ENCODE assay signal across 9 mouse cellular contexts in genomic region chr8:111875758-111876157, GRCm38 (mm10). TPM values are rescaled to one million over a fixed set of nuclear protein-coding genes. Genes with fewer than 3 reads are reported as not detected.
DNase-seq lines count a peak whose midpoint lies in the region; ATAC-seq and TF ChIP-seq lines count a peak whose summit lies in the region.
"Had no signal": no experiment of that assay in that cellular context is flagged by ENCODE, and none has a peak within 500 bp of the region (broad histone marks: within the 10 kb centered on the region; RNA-seq: fewer than 3 reads in every experiment).

No protein-coding gene starts in this region.

- peak; percentile 93 for DNase-seq in heart, adult 11 months
- DNase-seq in heart, postnatal 25 days (ENCODE audit: low spot score): no peak
- DNase-seq in heart, postnatal 0 days (ENCODE audit: low spot score): no peak
- peak; percentile 22 for DNase-seq in retina, adult 2 months (ENCODE audit: low read depth, low spot score)
- no peak for DNase-seq in left cerebral cortex, adult 18-20 months (ENCODE audit: low spot score in 2 of 2)
- DNase-seq in left cerebral cortex, postnatal 10 days (ENCODE audit: extremely low spot score in 1 of 2, low spot score in 2 of 2): no peak

- no peaks in the 10 kb centered on the region for H3K4me1 ChIP-seq in brown adipose tissue, adult 24 weeks (ENCODE audit: control insufficient read depth, insufficient read depth, insufficient read length, low read length)
- no peaks in the 10 kb centered on the region for H3K4me1 ChIP-seq in heart, postnatal 0 days (ENCODE audit: control insufficient read depth, insufficient read depth)
- peaks cover 2% of the 10 kb centered on the region; the same call in 1 of the 2 replicates for H3K4me1 ChIP-seq in limb, embryonic 15.5 days

- H3K27ac ChIP-seq in brown adipose tissue, adult 24 weeks (replicated peaks; ENCODE audit: low read depth, low read length): peak overlapping the region; percentile 76
- peak overlapping the region; percentile 81 for H3K27ac ChIP-seq in heart, postnatal 0 days (ENCODE audit: low read depth)
- H3K27ac ChIP-seq in limb, embryonic 15.5 days: peak overlapping the region; percentile 92

- no peaks in the 10 kb centered on the region for H3K36me3 ChIP-seq in heart, postnatal 0 days (replicated peaks; ENCODE audit: control insufficient read depth, insufficient read depth, low read length)
- peaks cover 4% of the 10 kb centered on the region; the same call in 1 of the 2 replicates for H3K36me3 ChIP-seq in limb, embryonic 15.5 days

- 0 out of 2 replicates have a peak, but pooled peaks cover 3% of the 10 kb centered on the region for H3K9me3 ChIP-seq in heart, postnatal 0 days (replicated peaks; ENCODE audit: control insufficient read depth, low read length)
- H3K9me3 ChIP-seq in limb, embryonic 15.5 days: no peaks in the 10 kb centered on the region

- no peaks in the 10 kb centered on the region for H3K27me3 ChIP-seq in heart, postnatal 0 days (ENCODE audit: control insufficient read depth, insufficient read depth, low read length)
- H3K27me3 ChIP-seq in limb, embryonic 15.5 days: no peaks in the 10 kb centered on the region
- H3K27me3 ChIP-seq: Patski had no signal

- peak overlapping the region; percentile 97 for H3K4me2 ChIP-seq in heart, postnatal 0 days (ENCODE audit: low read depth, low read length)
- H3K4me2 ChIP-seq in limb, embryonic 15.5 days: peak overlapping the region; percentile 48

- ATAC-seq in heart, postnatal 0 days (ENCODE audit: insufficient read depth, low read depth): no peak
- no peak for ATAC-seq in limb, embryonic 15.5 days (ENCODE audit: insufficient number of reproducible peaks, low FRiP score, low TSS enrichment, low read depth)

- WGBS in heart, postnatal 0 days: 22% methylated on average over 9 of the region's 9 CpGs
- 11% methylated on average over 9 of the region's 9 CpGs for WGBS in limb, embryonic 15.5 days

- H3K4me3 ChIP-seq in brown adipose tissue, adult 24 weeks (ENCODE audit: insufficient read depth, low read depth, low read length): peak overlapping the region; percentile 78
- H3K4me3 ChIP-seq in heart, postnatal 0 days (ENCODE audit: low read depth, low read length): peak overlapping the region; percentile 96
- H3K4me3 ChIP-seq in limb, embryonic 15.5 days: peak overlapping the region; percentile 94

- intact Hi-C loops in heart, postnatal 25 days (cut with DNase I): no loop called here
- intact Hi-C loops in left cerebral cortex, postnatal 10 days (cut with DNase I): no loop called here

- peak overlapping the region; percentile 78 for H3K9ac ChIP-seq in heart, postnatal 0 days (replicated peaks; ENCODE audit: low read depth, low read length)
- peak overlapping the region; percentile 51 for H3K9ac ChIP-seq in limb, embryonic 15.5 days

- TF ChIP-seq EP300 in heart, postnatal 0 days (IDR thresholded peaks at IDR 0.05; ENCODE audit: low read depth): no peak

- no peak for TF ChIP-seq CTCF in heart, postnatal 0 days (IDR thresholded peaks at IDR 0.05; ENCODE audit: low read depth)

RNA-seq across cellular contexts. Expression of gene Tmem170, which starts 0.8 kb away (rescaled TPM):
- 1 to 10 TPM; 2.9 to 3.1 TPM for total RNA-seq in heart, postnatal 25 days (2021)
- polyA plus RNA-seq in brown adipose tissue, adult 24 weeks (2012; ENCODE audit: insufficient read depth, insufficient read length, missing spikeins): 4.5 and 6.0 TPM in 2 replicates
- total RNA-seq in heart, postnatal 0 days (2014; rRNA removed; ENCODE audit: low replicate concordance): 3.3 and 3.9 TPM in 2 replicates
- polyA plus RNA-seq in heart, postnatal 0 days (2015; fragmentation: Nextera tagmentation; extraction: Ambion mirVana): 2.5 and 3.5 TPM in 2 replicates
- 6.9 and 8.0 TPM in 2 replicates for polyA plus RNA-seq in limb, embryonic 15.5 days (2015; fragmentation: Nextera tagmentation; extraction: Ambion mirVana)
- total RNA-seq in left cerebral cortex, adult 18-20 months (2021): 1 to 10 TPM; 4.1 to 4.2 TPM
- 1 to 10 TPM; 2.6 to 3.1 TPM for total RNA-seq in left cerebral cortex, postnatal 10 days (2021)

RNA-seq across cellular contexts. Expression of gene Cfdp1, which starts 21.7 kb away (rescaled TPM):
- total RNA-seq in heart, postnatal 25 days (2021): 10 to 100 TPM; 30.9 to 35.7 TPM
- 60.6 and 88.8 TPM in 2 replicates for polyA plus RNA-seq in brown adipose tissue, adult 24 weeks (2012; ENCODE audit: insufficient read depth, insufficient read length, missing spikeins)
- 16.1 and 20.4 TPM in 2 replicates for total RNA-seq in heart, postnatal 0 days (2014; rRNA removed; ENCODE audit: low replicate concordance)
- polyA plus RNA-seq in heart, postnatal 0 days (2015; fragmentation: Nextera tagmentation; extraction: Ambion mirVana): 85.4 and 86.2 TPM in 2 replicates
- 225 and 232 TPM in 2 replicates for polyA plus RNA-seq in limb, embryonic 15.5 days (2015; fragmentation: Nextera tagmentation; extraction: Ambion mirVana)
- 10 to 100 TPM; 80.1 to 85.3 TPM for total RNA-seq in left cerebral cortex, adult 18-20 months (2021)
- total RNA-seq in left cerebral cortex, postnatal 10 days (2021): 10 to 100 TPM; 90.6 to 94.9 TPM

RNA-seq across cellular contexts. Expression of gene Chst5, which starts 34.5 kb away (rescaled TPM):
- total RNA-seq in heart, postnatal 25 days (2021): not detected
- polyA plus RNA-seq in brown adipose tissue, adult 24 weeks (2012; ENCODE audit: insufficient read depth, insufficient read length, missing spikeins): not detected in 2 replicates
- not detected in 2 replicates for total RNA-seq in heart, postnatal 0 days (2014; rRNA removed; ENCODE audit: low replicate concordance)
- polyA plus RNA-seq in heart, postnatal 0 days (2015; fragmentation: Nextera tagmentation; extraction: Ambion mirVana): not detected in 2 replicates
- polyA plus RNA-seq in limb, embryonic 15.5 days (2015; fragmentation: Nextera tagmentation; extraction: Ambion mirVana): 16.3 and 18.5 TPM in 2 replicates
- total RNA-seq in left cerebral cortex, adult 18-20 months (2021): under 1 TPM; 0.40 to 0.53 TPM
- total RNA-seq in left cerebral cortex, postnatal 10 days (2021): under 1 TPM; 0.67 to 0.86 TPM
- polyA plus RNA-seq: Patski had no signal

RNA-seq across cellular contexts. Expression of gene Tmem231, which starts 57.9 kb away (rescaled TPM):
- 1 to 10 TPM; 1.5 to 2.1 TPM for total RNA-seq in heart, postnatal 25 days (2021)
- 0.54 and 2.1 TPM in 2 replicates for polyA plus RNA-seq in brown adipose tissue, adult 24 weeks (2012; ENCODE audit: insufficient read depth, insufficient read length, missing spikeins)
- 1.2 and 3.3 TPM in 2 replicates for total RNA-seq in heart, postnatal 0 days (2014; rRNA removed; ENCODE audit: low replicate concordance)
- polyA plus RNA-seq in heart, postnatal 0 days (2015; fragmentation: Nextera tagmentation; extraction: Ambion mirVana): 1.6 TPM in 2 replicates
- 16.3 and 16.4 TPM in 2 replicates for polyA plus RNA-seq in limb, embryonic 15.5 days (2015; fragmentation: Nextera tagmentation; extraction: Ambion mirVana)
- 10 to 100 TPM; 12.0 to 12.7 TPM for total RNA-seq in left cerebral cortex, adult 18-20 months (2021)
- 10 to 100 TPM; 10.0 to 10.4 TPM for total RNA-seq in left cerebral cortex, postnatal 10 days (2021)

Comparison
In these comparisons a context has a peak if more than half of its experiments do, and no peak if none do; other contexts are left out.
1. DNase-seq: peak in heart, adult 11 months (single experiment) and retina, adult 2 months (single experiment); none in heart, postnatal 25 days (single experiment), heart, postnatal 0 days (single experiment), left cerebral cortex, adult 18-20 months (0 of 2) and left cerebral cortex, postnatal 10 days (0 of 2).
2. Peak in every context shown above with its lines, with median percentiles within 50 percentile points of each other: H3K27ac ChIP-seq and H3K4me3 ChIP-seq.